Mouse (Mus musculus): ENCODE measurements at regions not wholly inside any gene's neighbourhood (a gene's known extent, or its start where the extent isn't known, plus 50 kb on each side); places are given as distances from the start of the nearest gene placed in this dataset.
"Not testable (repeated sequence)": the region's sequence is repeated elsewhere in the genome, so short reads cannot be mapped to it uniquely, and the experiment has no call there.

GRCm38 (mm10) chr10:8136662-8137061, 180.6 kb upstream of the Tab2 start:
- no peak for DNase-seq (ENCODE audit: low spot score in 2 of 2)

- no peak for DNase-seq (ENCODE audit: low spot score in 2 of 2)
Measured at GRCm38 (mm10) chr10:8135272-8135671, 179.2 kb upstream of the Tab2 start.

GRCm38 (mm10) chr10:8134398-8134797, 178.4 kb upstream of the Tab2 start:
- no peak for DNase-seq (ENCODE audit: low spot score in 2 of 2)

DNA sequence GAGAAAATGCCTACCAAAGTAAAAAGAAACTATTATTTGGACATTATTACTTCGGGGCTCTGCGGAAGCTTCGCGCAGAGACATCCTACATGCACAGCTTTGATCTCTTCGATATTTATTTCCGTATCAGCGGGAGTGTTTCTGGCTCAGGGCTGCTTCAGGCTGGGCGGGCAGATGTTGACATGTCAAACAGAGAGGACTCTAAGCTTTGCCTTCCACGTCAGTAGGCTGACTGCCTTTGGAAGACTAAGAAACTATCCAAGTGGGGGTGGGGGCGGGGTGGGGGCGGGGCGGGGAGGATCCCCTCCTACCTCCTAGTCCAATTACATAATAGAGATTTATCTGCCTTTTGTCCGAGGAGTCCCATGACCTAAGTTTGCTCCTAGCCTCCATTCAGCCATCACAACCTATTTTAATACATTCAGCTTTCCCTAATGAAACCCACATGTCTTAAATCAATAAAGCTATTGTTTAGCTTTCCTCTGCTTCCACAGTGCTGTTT, 177.5 kb upstream of the Tab2 start:
- DNase-seq (ENCODE audit: low spot score in 2 of 2), result no peak

DNA sequence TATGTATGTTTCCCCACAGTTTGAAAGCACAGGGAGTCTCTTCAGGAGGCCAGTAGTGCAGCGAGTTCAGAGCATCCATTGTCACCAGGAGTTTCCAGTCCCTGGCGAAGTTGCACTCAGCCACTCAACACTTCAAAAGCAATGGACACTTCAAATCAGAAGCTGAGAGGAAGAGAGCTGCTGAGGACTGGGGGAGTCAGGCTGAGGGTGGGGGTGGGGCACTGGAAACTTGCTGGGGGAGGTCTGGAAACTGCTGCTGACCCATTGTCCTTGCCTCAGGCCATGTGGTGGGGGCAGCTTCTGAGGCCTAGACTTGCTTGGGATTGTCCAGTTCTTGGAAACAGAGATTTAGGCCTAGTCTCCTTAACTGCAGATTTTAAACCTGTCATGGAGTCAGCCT, 176.8 kb upstream of the Tab2 start:
- no peak for DNase-seq (ENCODE audit: low spot score in 2 of 2)

GRCm38 (mm10) chr10:8130472-8131241, 174.6 kb upstream of the Tab2 start:
- DNase-seq (ENCODE audit: low spot score in 2 of 2), result peak; percentile 71 to 82

DNA sequence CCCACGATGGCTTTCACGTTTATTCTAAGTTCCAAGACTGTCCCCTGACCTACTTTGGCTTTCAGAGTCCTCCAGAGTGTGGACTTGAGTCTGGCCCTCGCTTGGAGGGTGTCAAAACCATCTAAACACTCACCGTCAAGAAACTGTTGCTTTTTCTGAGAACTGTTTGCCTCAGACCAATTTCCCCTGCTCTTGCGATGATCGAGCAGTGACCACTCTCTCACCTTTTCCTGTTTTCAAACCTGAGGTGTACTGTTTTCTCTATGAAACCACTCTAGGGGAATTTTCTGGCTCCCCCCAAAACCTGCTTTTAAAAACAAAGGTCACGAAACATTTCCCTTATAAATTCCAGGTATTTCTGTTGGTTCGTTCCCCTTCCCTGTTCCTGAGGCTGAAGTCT, 174.0 kb upstream of the Tab2 start:
- DNase-seq (ENCODE audit: low spot score in 2 of 2), result no peak

DNA sequence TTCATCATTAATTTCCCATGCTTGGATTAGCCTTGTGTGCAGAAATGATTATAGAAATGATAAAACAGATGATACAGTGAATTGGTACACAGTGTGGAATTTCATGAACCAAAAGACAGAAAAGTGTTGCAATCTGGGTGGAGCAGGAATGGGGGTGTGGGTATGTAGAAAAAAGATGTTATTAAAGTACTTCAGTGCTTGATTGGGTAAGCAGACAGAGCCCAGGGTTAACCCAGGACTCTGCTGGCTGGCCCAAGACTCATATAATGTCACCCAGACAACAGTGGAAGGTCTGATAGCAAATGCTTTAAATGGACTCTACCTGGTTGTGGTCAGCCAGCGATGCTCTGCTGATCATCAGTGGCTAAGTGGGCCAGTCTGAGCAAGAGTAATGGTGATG, 168.1 kb upstream of the Tab2 start:
- DNase-seq (ENCODE audit: low spot score in 2 of 2), result no peak

- no peak for DNase-seq (ENCODE audit: low spot score in 2 of 2)
Measured at GRCm38 (mm10) chr10:8121895-8122294, 165.9 kb upstream of the Tab2 start.

- no peak for DNase-seq (ENCODE audit: low spot score in 2 of 2)
Measured at GRCm38 (mm10) chr10:8116821-8117220, 160.8 kb upstream of the Tab2 start.

DNA sequence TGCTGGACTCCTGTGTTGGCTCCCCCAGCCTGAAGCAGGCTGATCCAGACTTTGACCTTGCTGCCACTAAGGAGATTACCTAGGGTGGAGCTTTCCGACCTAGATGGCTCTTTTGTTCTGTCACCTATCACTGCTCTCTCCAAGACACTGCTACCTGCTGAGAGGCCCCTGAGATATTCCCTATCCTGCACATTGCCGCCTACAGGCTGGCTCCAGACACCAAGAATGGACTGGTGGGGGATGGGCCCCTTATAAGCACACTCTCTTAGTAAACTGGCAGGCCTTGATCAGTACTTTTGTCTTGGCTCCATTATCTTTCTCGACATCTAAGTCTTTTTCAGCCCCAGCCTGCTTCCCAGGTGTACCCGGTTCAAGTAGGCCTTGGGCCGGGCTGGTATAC, 158.9 kb upstream of the Tab2 start:
- not testable (repeated sequence) for DNase-seq (ENCODE audit: low spot score in 2 of 2)

- DNase-seq (ENCODE audit: low spot score in 2 of 2), result no peak
Measured at GRCm38 (mm10) chr10:8114530-8114929, 158.5 kb upstream of the Tab2 start.

DNA sequence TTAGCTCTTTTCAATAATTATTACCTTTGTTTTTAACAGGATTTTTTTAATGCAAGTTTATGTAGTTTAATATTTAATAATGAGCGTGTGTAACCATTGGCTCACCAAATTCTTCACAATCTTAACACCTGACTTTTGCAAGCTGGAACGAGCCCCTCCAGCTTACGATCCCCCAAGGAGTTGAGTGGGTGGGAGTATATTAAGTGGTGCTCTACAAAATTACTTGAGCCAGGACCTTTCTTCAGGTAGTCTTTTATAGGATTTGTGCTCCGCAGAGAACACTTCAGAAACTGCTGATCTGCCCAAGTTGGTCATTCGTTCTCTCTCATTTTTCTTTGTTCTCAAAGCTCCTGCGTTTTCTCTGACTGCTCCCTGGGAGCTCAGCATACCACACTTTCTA, 144.5 kb upstream of the Tab2 start:
- no peak for DNase-seq (ENCODE audit: low spot score in 2 of 2)

- DNase-seq (ENCODE audit: low spot score in 2 of 2), result no peak
Measured at GRCm38 (mm10) chr10:8095924-8096323, 139.9 kb upstream of the Tab2 start.

GRCm38 (mm10) chr10:8095206-8095605, 139.2 kb upstream of the Tab2 start:
- DNase-seq (ENCODE audit: low spot score in 2 of 2), result no peak

DNA sequence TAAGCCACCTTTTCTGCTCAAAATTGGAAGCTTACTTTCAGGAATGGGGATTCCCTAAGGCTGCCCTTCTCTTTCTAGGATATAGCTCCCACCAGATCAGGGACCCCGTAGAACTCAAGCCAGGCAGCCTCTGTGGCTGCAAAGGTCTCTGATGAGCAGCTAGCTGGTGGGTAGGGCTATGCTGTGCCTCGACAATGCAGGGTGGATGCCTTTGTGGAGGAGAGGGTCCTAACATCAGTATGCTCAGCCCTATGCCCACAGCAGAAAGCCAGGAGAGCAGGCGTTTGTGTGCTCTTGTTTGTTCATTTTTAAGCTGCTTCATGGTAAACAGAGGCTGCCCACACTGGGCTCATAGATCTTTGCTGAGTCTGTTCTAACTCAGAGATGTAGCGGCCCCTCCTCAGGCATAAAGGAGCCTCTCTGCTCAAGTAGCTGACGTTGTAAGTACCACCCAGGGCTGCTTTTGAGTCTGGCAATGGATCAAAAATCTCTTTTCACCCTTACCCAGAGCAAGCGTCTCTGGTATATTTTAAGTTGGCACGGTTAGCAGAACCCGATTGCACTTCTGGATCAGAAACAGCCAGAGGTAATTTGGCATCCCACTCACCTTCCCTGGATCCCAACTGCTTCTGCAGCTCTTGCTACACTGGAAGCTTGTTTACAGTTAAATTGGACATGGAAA, 136.0 kb upstream of the Tab2 start:
- DNase-seq (ENCODE audit: low spot score in 2 of 2), result no peak

DNA sequence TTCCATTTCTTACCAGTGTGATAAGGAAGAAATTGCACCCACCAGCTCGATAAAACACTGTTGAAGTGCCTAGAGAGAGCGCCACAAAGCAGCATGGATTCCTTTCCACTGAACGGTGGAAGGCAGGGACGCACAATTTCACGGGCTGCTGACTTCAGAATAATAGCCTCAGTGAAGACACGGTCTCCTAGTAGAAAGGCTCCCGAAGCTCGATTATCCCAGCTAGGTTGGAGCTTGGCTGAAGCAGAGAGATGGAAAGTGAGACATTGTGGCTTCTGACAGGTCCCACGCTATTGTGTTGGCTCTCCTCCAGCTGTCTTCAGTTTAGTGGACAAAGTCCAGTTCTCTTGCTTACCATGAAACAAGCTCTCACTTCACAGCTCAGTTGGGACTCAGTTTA, 133.3 kb upstream of the Tab2 start:
- no peak for DNase-seq (ENCODE audit: low spot score in 2 of 2)

DNA sequence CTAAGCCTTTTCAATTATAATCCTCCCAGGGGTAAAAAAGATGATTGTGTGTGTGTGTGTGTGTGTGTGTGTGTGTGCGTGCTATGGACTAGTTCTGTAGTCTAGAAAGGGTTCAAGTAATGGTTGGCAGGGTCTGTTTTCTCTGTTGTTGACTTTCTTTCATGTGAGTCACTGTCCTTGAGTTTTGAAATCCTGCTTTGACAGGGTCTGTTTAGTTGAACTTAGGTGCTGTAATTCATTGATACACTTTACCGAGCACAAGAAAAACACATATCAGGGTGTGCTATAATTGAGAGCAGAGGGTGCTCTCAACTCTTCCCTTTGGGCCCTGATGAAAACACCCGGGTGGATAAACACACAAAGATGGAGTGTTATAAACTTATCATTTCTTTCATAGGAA, 132.7 kb upstream of the Tab2 start:
- no peak for DNase-seq (ENCODE audit: low spot score in 2 of 2)

DNA sequence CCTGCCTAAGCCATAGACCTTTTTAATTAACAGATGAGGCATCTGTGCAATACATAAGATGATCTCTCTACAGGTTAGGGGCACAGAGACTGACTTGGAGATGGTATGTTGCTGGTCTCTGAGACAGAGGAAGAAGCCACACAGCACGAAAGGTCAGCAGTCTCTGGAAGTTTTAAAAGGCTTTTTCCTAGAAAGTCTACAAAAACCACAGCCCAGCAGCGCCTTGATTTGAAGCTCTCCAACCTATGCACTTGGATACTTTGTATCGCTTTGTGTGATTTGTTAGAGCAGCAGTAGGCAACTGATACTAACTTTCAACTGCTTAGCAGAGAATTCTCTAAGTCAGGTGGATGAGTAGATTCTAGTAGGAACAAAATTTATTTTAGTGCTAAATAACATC, 132.3 kb upstream of the Tab2 start:
- no peak for DNase-seq (ENCODE audit: low spot score in 2 of 2)

GRCm38 (mm10) chr10:8087106-8087505, 131.1 kb upstream of the Tab2 start:
- no peak for DNase-seq (ENCODE audit: low spot score in 2 of 2)

DNA sequence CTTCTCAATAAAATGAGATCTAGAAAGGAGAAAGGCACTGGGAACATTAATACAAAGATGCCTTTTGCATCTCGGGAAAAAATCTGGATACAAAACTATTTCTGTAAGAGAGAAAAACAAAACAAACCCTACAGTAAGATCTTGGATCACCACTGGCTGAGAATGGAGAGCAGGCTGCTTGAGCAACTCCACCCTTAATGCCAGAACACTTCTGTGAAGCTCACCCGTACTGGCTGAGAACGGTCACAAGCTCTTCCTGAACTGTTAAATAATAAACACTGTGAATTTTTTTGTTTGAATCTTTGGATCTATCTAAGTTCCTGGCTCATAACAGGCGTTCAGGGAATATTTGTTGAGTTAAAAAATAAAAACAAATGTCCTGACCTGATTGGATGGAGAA, 130.4 kb upstream of the Tab2 start:
- no peak for DNase-seq (ENCODE audit: low spot score in 2 of 2)

- DNase-seq (ENCODE audit: low spot score in 2 of 2), result no peak
Measured at GRCm38 (mm10) chr10:8077904-8078811, 122.1 kb upstream of the Tab2 start.

Measured in right cerebral cortex, postnatal 36 days (tissue).